Mouse (Mus musculus): ENCODE measurements around the gene Nek11.

- TF ChIP-seq POLR2A (IDR thresholded peaks at IDR 0.05; ENCODE audit: extremely low read depth, insufficient read depth, low read length) (no peak), CTCF (IDR thresholded peaks at IDR 0.05; ENCODE audit: low read depth, low read length) (no peak)
These were observed 265.0 kb downstream of the Nek11 start for GRCm38 (mm10) chr9:105130331-105130730.
